Mouse (Mus musculus) forebrain, postnatal 0 days (tissue): ENCODE data around the gene Acat2. TPM values are rescaled to one million over a fixed set of nuclear protein-coding genes. Genes with fewer than 3 reads are reported as not detected.
"Not testable (repeated sequence)": the region's sequence is repeated elsewhere in the genome, so short reads cannot be mapped to it uniquely, and the experiment has no call there.

ENCODE experiments used
- ATAC-seq: fragments of 200-750 bp; cut with Nextera tagmentation; 2 replicates; pipeline ENCODE4 v1.8.0; 2017; ENCODE audit warnings: mild to moderate bottlenecking, moderate library complexity
- DNase-seq: peaks from one replicate; pipeline ENCODE4 v3.0.0-alpha.2; 2015
- H3K27ac ChIP-seq: fragments of 300-500 bp; sonication (generic); 2 replicates; pipeline ENCODE4 v1.5.1; 2014; ENCODE audit warnings: low read depth, mild to moderate bottlenecking, antibody characterized with exemption, low read length, moderate library complexity, mixed read lengths
- H3K27me3 ChIP-seq: fragments of 300-500 bp; sonication (generic); 2 replicates; pipeline ENCODE4 v1.6.1; 2014; ENCODE audit warnings: mild to moderate bottlenecking, low read length, mixed read lengths; ENCODE audit not compliant: insufficient read depth
- H3K36me3 ChIP-seq: fragments of 300-500 bp; sonication (generic); 2 replicates; pipeline ENCODE4 v1.6.1; 2014; ENCODE audit warnings: mild to moderate bottlenecking, moderate library complexity; ENCODE audit not compliant: insufficient read depth
- H3K4me1 ChIP-seq: fragments of 300-500 bp; sonication (generic); 2 replicates; pipeline ENCODE4 v1.6.1; 2014; ENCODE audit warnings: antibody characterized with exemption; ENCODE audit not compliant: insufficient read depth
- H3K4me2 ChIP-seq: fragments of 300-500 bp; sonication (generic); 2 replicates; pipeline ENCODE4 v1.6.1; 2014; ENCODE audit warnings: low read depth, mild to moderate bottlenecking, moderate library complexity
- H3K4me3 ChIP-seq: fragments of 300-500 bp; sonication (generic); 2 replicates; pipeline ENCODE4 v1.5.1; 2014; ENCODE audit warnings: low read depth, low read length, mixed read lengths
- H3K9ac ChIP-seq: fragments of 300-500 bp; sonication (generic); 2 replicates; pipeline ENCODE4 v1.6.1; 2014; ENCODE audit warnings: mild to moderate bottlenecking
- H3K9me3 ChIP-seq: fragments of 300-500 bp; sonication (generic); 2 replicates; pipeline ENCODE4 v1.6.1; 2016; ENCODE audit warnings: low read length
- CTCF ChIP-seq: sonication (generic); IDR thresholded peaks from 2 replicates; pipeline ENCODE4 v1.5.1; 2016; ENCODE audit warnings: antibody characterized with exemption, control low read depth, low read depth
- WGBS: fragments of 180-500 bp; shearing (Covaris S2); extraction: QIAGEN DNeasy Blood & Tissue Kit; methylation state at CpG from one replicate; pipeline ENCODE4 v1.1.7; 2014; 5-methylcytosine and 5-hydroxymethylcytosine counted together
- polyA plus RNA-seq: library from polyadenylated mRNA; unstranded; fragments of >200 nt; fragmentation: Nextera tagmentation; extraction: Ambion mirVana; gene quantifications from 2 replicates; pipeline ENCODE4 v1.2.1, GENCODE M21; 2015
- total RNA-seq: library from RNA; depleted of rRNA; stranded (reverse); fragments of >200 nt; gene quantifications from 2 replicates; pipeline ENCODE4 v1.2.3, GENCODE M21; 2014

Gene Acat2
- total and polyA plus RNA-seq, 2 experiments from 2014 or later = 228 to 278 TPM

DNA sequence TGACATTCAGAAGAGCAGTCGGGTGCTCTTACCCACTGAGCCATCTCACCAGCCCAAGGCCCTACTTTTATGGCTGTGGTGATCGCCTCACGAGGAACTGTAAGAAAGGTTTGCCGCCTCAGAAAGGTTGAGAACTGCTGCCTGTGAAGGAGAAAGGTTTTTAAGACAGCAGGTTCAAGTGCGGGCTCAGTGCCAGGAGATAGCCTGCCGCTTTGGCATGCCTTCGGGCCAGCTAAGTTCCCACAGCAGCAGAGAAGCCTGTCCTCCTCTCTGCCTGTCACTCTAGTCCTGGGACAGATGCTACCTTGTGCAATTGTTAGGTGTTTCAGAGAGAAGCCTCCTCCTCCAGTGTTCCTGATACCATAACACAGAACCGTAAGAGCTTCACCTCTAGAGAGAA lies 3.9 kb downstream of the Acat2 start:
- no peak overlapping the region for H3K4me3 ChIP-seq
- DNase-seq (no peak), ATAC-seq (no peak)
- H3K9ac ChIP-seq = no peak overlapping the region
- TF ChIP-seq CTCF = no peak
- 87% methylated on average over 8 of the region's 8 CpGs for WGBS
- peaks cover 16% of the 10 kb centered on the region for H3K4me1 ChIP-seq
- H3K36me3 ChIP-seq = peaks cover 30% of the 10 kb centered on the region
- H3K27me3 ChIP-seq = no peaks in the 10 kb centered on the region
- H3K27ac ChIP-seq = no peak overlapping the region
- no peak overlapping the region for H3K4me2 ChIP-seq
- no peaks in the 10 kb centered on the region for H3K9me3 ChIP-seq

DNA sequence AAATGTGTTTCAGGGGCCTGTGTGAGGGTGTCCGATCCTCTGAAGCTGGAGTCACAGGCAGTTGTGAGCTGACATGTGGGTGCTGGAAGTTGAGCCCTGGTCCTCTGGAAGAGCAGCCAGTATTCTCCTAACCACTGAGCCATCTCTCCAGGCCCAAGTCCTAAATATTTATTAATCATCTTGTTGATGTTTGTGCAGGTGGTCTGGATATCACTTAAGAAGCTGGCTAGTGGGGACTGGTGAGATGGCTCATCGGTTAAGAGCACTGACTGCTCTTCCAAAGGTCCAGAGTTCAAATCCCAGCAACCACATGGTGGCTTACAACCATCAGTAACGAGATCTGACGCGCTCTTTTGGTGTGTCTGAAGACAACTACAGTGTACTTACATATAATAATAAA lies 10.9 kb downstream of the Acat2 start:
- TF ChIP-seq CTCF = no peak
- no peaks in the 10 kb centered on the region for H3K9me3 ChIP-seq
- DNase-seq (no peak), ATAC-seq (no peak)
- H3K27me3 ChIP-seq = no peaks in the 10 kb centered on the region
- H3K4me1 ChIP-seq = no peaks in the 10 kb centered on the region
- H3K27ac ChIP-seq = no peak overlapping the region
- H3K9ac ChIP-seq = no peak overlapping the region
- peaks cover 62% of the 10 kb centered on the region for H3K36me3 ChIP-seq
- H3K4me2 ChIP-seq = no peak overlapping the region
- H3K4me3 ChIP-seq = no peak overlapping the region
- WGBS = 94% methylated on average over 5 of the region's 5 CpGs

DNA sequence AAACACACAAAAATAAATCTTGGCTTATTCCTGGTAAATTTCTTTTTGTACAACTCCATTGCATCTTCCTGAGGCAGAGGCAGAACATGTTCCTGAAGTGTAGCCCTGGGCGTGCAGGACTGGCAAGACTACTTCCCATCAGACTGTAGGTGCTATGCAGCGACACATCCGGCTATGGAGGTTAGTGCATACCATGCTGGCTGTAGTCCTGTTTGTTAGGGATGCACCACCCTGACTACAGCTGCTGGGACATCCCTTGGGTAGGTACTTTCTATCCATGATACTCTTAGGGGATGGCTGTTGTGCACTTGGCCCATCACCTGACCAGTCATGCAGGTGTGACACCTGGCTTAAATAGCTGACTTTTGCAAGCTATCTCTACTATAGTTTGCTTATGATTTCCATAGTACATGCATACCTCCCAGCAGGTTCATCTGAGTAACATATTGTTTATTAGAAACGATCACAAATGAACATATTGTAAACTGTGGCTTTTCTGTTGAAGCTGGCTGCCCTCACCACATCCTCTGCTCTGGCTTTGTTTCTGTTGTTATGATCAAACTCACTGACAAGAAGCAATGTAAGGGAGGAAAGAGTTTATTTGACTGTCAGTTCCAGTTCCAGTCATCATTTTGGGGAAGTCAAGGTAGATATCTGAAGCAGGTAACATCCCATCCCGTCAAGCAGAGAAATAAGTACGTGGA lies 17.9 kb downstream of the Acat2 start:
- no peak overlapping the region for H3K4me3 ChIP-seq
- peaks cover 41% of the 10 kb centered on the region for H3K36me3 ChIP-seq
- WGBS = 94% methylated on average over 6 of the region's 6 CpGs
- ATAC-seq (no peak), DNase-seq (no peak)
- no peak overlapping the region for H3K4me2 ChIP-seq
- H3K27me3 ChIP-seq = no peaks in the 10 kb centered on the region
- H3K27ac ChIP-seq = no peak overlapping the region
- H3K9ac ChIP-seq = no peak overlapping the region
- H3K9me3 ChIP-seq = no peaks in the 10 kb centered on the region
- TF ChIP-seq CTCF = no peak
- no peaks in the 10 kb centered on the region for H3K4me1 ChIP-seq

DNA sequence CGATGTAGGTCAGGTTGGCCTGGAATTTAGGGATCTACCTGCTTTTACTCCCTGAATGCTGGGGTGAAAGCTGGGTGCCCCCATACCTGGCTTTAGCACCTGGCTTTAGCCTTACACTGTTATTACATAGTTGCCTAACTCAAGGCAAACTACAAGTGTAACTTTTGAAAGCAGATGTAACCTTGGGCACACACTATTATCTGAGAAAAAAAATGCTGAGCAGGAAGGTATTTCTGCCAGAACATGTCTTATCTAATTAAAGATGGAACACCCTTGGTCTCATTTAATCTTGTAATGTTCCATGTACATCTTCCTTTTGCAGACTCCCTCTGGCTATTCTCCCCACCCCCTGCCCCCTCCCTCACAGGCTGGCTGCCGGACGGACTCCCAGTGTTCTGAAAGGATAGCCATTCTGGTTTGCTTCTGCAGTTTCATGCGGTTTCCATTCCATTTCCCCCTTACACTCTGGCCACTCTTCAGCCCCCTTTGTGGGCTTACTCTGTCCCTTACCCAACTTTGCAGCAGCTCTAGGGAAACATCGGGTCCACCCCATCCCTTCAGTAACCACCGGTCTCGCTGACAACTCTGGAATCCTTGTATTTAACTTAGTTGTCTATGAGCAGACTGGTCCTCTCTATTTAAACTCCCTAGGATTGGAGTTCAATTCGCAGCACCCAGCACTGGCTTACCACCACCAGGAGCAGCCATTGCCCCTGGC lies 18.8 kb downstream of the Acat2 start:
- TF ChIP-seq CTCF = no peak
- H3K9ac ChIP-seq = no peak overlapping the region
- no peak overlapping the region for H3K4me3 ChIP-seq
- 74% methylated on average over 8 of the region's 8 CpGs for WGBS
- ATAC-seq (no peak), DNase-seq (no peak)
- H3K27ac ChIP-seq = no peak overlapping the region
- H3K27me3 ChIP-seq = no peaks in the 10 kb centered on the region
- no peaks in the 10 kb centered on the region for H3K4me1 ChIP-seq
- peaks cover 39% of the 10 kb centered on the region for H3K36me3 ChIP-seq
- no peaks in the 10 kb centered on the region for H3K9me3 ChIP-seq
- H3K4me2 ChIP-seq = no peak overlapping the region

DNA sequence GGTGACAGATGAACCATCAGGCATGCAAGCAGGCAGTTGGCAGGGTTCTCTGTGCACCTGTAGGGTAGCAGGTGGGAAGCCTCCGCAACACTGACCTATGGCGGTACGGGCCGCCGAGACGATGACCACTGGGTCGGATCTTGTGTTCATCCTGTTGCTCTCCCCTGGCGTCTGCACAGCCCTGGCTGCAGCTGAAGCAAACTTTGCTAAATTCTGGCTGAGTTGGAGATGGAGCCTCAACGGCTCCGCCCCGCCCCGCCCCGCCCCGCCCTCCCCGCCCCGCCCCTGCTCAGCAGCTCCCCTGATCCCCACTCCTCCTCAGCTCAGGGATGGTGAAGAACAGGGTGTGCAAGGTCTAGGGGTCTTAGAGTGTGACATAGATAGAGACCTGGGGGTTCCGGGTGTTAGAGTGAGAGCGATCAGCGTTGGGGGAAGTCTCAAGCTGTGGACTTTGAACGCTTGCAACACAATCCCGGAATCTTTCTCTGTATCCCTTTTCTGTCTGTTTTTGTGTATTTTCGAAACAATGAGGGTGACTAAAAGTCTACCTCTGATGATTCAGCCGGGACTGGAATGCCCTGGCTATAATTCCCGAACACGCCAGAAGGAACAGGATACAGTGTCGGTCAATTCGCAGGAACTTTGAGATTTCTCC lies 20.3 kb downstream of the Acat2 start, which contains the start of gene Acat3:
Gene Acat3 (minus strand): TSS at position 450 of the 655 bp plus-strand sequence.
- H3K27me3 ChIP-seq = no peaks in the 10 kb centered on the region
- H3K9me3 ChIP-seq = no peaks in the 10 kb centered on the region
- H3K4me2 ChIP-seq = peak within 1 kb of the TSS; percentile 44
- H3K4me3 ChIP-seq = peak within 1 kb of the TSS; percentile 19
- H3K4me1 ChIP-seq = no peaks in the 10 kb centered on the region
- no peak within 1 kb of the TSS for H3K27ac ChIP-seq
- H3K36me3 ChIP-seq = peaks cover 29% of the 10 kb centered on the region
- WGBS = 12% methylated on average over 27 of the region's 27 CpGs
- ATAC-seq (peak; percentile 54), DNase-seq (no peak)
- H3K9ac ChIP-seq = peak within 1 kb of the TSS; percentile 22; the same call in 1 of the 2 replicates
- TF ChIP-seq CTCF = no peak

DNA sequence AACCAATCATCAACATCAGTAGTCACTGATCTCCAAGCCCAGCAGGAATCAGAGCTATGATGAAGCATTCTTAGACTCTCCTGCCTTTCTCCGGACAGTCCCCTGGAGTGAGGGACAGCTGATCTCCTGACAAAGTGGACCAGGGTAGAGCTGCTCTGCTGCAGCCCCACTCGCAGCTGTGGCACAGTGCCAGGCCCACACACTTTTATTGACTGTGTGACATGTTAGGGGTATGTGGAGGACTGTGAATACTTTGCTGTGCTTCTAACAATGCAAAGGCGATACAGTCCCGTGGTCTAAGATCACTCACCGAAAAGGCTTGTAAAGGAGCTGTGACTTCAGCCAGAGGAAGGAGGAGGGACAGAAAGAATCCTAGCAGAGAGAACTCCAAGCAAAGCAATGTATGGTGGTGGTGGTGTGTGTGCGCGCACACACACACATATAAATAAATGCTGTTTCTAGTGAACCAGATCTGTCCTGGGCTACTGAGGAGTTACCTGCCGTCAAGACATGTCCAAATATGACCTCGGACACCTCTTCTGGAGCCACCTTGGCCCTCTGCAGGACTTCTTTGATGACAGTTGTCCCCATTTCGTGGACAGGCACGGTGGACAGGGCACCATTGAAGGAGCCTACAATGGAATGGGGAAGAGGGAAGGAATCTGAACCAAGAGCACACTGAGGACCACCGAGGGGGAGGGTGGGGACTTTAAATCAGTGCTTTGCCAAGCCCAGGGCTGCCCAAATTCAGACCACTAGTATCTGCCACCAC lies 21.0 kb downstream of the Acat2 start:
- H3K9me3 ChIP-seq, H3K27ac ChIP-seq, H3K27me3 ChIP-seq, H3K4me3 ChIP-seq, H3K4me1 ChIP-seq, H3K9ac ChIP-seq, DNase-seq: not testable (repeated sequence)
- Histone ChIP-seq H3K4me2 (peak overlapping the region; percentile 44), H3K36me3 (peaks cover 22% of the 10 kb centered on the region)
- WGBS = 36% methylated on average over 2 of the region's 12 CpGs
- ATAC-seq = peak; percentile 47; the same call in 1 of the 2 replicates
